Mouse (Mus musculus): ENCODE data around the gene BC028528. TPM values are rescaled to one million over a fixed set of nuclear protein-coding genes. Genes with fewer than 3 reads are reported as not detected.
"Not testable (repeated sequence)": the region's sequence is repeated elsewhere in the genome, so short reads cannot be mapped to it uniquely, and the experiment has no call there.

Gene BC028528
- polyA plus RNA-seq, 1 experiment from 2014 or later: 76.9 TPM

DNA sequence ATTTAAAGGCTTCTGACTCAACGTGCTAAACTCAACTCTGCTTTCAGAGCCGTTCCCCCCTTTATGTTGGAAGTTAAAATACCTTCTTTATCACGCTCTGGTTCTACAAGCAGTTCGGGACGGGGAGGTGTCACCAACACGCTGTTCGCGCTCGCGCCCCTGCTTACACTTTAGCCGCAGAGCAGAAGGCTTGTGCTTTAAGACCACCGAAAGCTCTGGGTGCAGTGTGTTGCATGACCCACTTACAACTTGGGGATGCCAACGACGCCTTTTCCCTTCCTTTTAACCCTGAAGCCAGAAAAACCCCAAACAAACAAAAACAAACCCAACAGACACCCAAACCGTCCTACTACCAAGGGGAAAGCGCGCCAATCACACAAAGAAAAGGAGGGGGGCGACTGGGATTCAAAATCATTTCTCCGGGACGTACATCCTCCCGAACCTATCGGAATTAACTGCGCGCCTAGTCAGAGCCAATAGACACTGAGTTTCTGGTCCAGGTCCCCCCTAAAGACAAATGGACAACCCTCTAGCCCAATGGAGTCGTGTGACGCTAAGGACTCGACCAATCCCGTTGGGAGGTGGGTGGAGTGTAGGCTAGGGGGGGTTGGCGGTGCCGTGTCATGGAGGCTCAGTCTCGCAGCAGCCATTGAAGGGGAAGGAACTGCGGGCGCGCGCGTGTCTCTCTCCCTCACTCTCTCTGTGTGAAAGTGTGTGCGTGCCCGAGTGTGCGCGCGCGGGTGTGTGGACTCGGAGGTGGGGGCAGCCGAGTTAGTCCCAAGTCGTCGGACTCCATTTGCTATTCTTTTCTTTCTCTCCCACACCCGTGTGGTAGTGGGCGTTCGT, 37.1 kb upstream of the BC028528 start, which contains the start of gene Anp32e:
Anp32e (plus strand) TSS at position 589 of the 846 bp plus-strand sequence.
- H3K36me3 ChIP-seq: peaks cover 6% of the 10 kb centered on the region
- H3K27me3 ChIP-seq: no peaks in the 10 kb centered on the region
- peak within 1 kb of the TSS; percentile 87 for H3K9ac ChIP-seq
- H3K9me3 ChIP-seq: no peaks in the 10 kb centered on the region
- H3K4me1 ChIP-seq: peaks cover 17% of the 10 kb centered on the region
- ATAC-seq (ENCODE audit: borderline replicate concordance, extremely low read depth, low FRiP score, low TSS enrichment): peak; percentile 100
- H3K4me3 ChIP-seq: peak within 1 kb of the TSS; percentile 74
- peak within 1 kb of the TSS; percentile 89 for H3K27ac ChIP-seq
- WGBS: under 1% methylated on average over 49 of the region's 49 CpGs
- H3K4me2 ChIP-seq: peak within 1 kb of the TSS; percentile 61

DNA sequence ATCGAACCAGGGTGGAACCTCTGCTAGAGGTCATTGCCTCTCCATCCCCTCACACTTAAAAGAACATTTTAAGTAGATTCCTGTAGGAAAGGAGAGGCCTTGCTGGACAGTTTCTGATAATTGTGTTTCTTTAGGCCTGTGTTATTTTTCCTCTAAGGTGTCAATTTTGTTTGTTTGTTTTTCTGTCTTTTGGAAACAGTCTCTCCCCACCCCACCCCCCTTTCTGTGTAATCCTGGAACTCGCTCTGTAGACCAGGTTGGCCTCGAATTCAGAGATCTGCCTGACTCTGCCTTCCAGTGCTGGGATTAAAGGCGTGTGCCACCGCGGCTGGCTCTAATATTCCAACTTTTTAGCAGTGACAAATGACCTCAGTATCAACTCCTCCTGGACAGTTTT, 36.5 kb upstream of the BC028528 start:
- 46% methylated on average over 6 of the region's 6 CpGs for WGBS
- Histone ChIP-seq H3K27ac (peak overlapping the region; percentile 66), H3K27me3 (no peaks in the 10 kb centered on the region), H3K9me3 (no peaks in the 10 kb centered on the region), H3K4me3 (peak overlapping the region; percentile 74), H3K4me1 (peaks cover 17% of the 10 kb centered on the region), H3K36me3 (peaks cover under 1% of the 10 kb centered on the region; the same call in 1 of the 2 replicates), H3K4me2 (peak overlapping the region; percentile 61), H3K9ac (peak overlapping the region; percentile 44)
- no peak for ATAC-seq (ENCODE audit: borderline replicate concordance, extremely low read depth, low FRiP score, low TSS enrichment)

DNA sequence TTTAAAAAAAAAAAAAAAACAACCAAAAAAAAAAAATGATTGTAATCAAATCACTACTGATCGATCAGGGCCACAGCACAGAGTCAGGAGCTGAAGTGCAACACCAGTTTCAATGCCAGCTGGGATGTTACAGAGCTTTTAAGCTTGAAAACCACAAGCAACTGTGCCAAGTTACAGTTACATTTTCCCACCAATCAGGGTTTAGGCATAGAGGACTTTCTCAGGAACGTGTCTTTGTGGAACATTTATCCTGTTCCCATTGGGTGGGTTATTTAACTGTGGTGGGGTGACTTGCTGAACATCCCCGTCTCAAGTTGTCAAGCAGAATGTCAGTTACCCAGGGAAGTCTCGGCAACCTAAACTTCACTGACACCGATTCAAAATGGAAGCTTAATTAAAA, 33.3 kb upstream of the BC028528 start:
- ATAC-seq (ENCODE audit: borderline replicate concordance, extremely low read depth, low FRiP score, low TSS enrichment): no peak
- no peaks in the 10 kb centered on the region for H3K27me3 ChIP-seq
- no peak overlapping the region for H3K9ac ChIP-seq
- no peaks in the 10 kb centered on the region for H3K9me3 ChIP-seq
- no peak overlapping the region for H3K4me3 ChIP-seq
- no peaks in the 10 kb centered on the region for H3K36me3 ChIP-seq
- no peak overlapping the region for H3K27ac ChIP-seq
- no peaks in the 10 kb centered on the region; the same call in 1 of the 2 replicates for H3K4me1 ChIP-seq
- 70% methylated on average over 5 of the region's 5 CpGs for WGBS
- H3K4me2 ChIP-seq: no peak overlapping the region

DNA sequence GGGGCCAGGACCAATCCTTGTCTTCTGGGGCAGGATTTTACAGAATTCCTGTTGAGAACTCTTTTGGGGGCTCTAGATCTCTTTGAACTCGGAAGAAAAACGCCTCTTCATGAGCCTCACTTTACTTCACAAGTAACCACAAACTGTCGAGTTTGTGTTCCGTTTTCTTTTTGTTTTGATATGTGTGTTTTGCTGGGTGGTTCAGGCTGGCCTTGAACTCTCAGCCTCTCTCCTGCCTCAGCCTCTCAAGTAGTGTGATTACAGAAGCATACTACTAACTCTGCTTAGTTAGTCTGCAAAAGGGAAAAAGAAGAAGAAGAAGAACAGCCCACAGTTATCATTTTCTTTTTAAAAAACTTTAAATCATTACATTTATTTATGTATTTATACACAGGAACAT, 32.4 kb upstream of the BC028528 start:
- no peak for ATAC-seq (ENCODE audit: borderline replicate concordance, extremely low read depth, low FRiP score, low TSS enrichment)
- H3K4me3 ChIP-seq: no peak overlapping the region
- H3K9me3 ChIP-seq: no peaks in the 10 kb centered on the region
- H3K27me3 ChIP-seq: no peaks in the 10 kb centered on the region
- no peak overlapping the region for H3K9ac ChIP-seq
- no peak overlapping the region for H3K27ac ChIP-seq
- no peaks in the 10 kb centered on the region for H3K36me3 ChIP-seq
- H3K4me2 ChIP-seq: no peak overlapping the region
- no peaks in the 10 kb centered on the region; the same call in 1 of the 2 replicates for H3K4me1 ChIP-seq
- WGBS: 52% methylated on average over 4 of the region's 4 CpGs

DNA sequence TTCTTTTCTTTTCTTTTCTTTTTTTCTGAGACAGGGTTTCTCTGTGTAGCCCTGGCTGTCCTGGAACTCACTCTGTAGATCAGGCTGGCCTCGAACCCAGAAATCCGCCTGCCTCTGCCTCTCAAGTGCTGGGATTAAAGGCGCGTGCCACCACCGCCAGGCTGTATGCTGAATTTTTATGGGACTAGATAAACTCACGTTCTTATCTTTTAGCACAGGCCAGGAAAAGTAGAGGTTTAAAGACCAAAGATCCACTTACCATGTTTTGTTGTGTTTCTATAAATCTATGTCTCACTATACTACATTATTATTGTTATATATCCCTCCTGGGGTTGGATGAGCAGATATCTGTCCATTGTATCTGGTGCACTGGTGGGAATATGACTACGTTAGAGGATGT, 31.6 kb upstream of the BC028528 start:
- not testable (repeated sequence) for H3K4me1 ChIP-seq; H3K4me3 ChIP-seq; H3K27ac ChIP-seq; H3K36me3 ChIP-seq; H3K27me3 ChIP-seq; H3K4me2 ChIP-seq; H3K9me3 ChIP-seq; H3K9ac ChIP-seq; ATAC-seq (ENCODE audit: borderline replicate concordance, extremely low read depth, low FRiP score, low TSS enrichment)
- WGBS: 83% methylated on average over 7 of the region's 7 CpGs

DNA sequence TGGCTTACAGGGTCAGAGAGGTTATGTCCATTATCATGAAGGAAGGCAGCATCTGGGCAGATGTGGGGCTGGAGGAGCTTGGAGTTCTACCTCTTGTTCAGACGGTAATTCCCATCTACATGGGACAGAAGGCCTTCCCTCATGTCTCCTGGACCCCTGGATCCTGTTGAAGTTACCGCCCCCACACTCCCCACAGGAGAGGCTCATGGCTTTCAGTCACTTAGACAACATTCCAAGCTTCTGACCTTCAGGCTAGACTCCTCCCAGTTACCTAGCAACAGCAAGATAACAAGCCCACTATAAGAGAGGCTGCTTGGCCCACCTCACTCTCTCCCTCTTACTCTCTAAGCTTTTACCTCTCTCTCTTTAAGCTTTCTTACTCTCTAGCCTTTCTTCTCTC, 28.7 kb upstream of the BC028528 start:
- H3K27ac ChIP-seq; H3K36me3 ChIP-seq; H3K9ac ChIP-seq; H3K4me1 ChIP-seq; H3K4me3 ChIP-seq; H3K27me3 ChIP-seq; H3K9me3 ChIP-seq; H3K4me2 ChIP-seq; ATAC-seq (ENCODE audit: borderline replicate concordance, extremely low read depth, low FRiP score, low TSS enrichment): not testable (repeated sequence)
- 47% methylated on average over 2 of the region's 2 CpGs for WGBS

DNA sequence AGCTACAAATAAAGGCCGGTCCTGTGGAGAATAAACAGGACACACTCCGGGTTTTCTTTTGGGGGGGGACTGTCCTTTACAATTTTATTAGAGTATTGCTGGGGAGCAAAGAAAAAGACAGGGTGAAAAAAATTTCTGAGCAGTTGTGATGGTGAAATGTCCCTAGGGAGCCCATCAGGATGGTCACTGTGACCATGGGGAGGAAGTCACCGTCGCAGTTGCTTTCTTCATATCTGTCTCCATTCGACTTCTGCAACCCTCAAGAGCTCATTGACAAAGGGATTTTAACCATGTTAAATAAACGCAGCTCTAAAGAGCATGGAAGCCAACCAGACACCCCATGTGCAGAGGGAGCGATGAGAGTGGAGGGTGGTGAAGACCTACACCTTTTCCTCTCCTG, 25.0 kb upstream of the BC028528 start:
- no peak for ATAC-seq (ENCODE audit: borderline replicate concordance, extremely low read depth, low FRiP score, low TSS enrichment)
- H3K4me1 ChIP-seq: no peaks in the 10 kb centered on the region
- H3K4me2 ChIP-seq: no peak overlapping the region
- H3K9ac ChIP-seq: no peak overlapping the region
- 68% methylated on average over 7 of the region's 7 CpGs for WGBS
- no peaks in the 10 kb centered on the region for H3K27me3 ChIP-seq
- H3K4me3 ChIP-seq: no peak overlapping the region
- H3K36me3 ChIP-seq: no peaks in the 10 kb centered on the region
- H3K27ac ChIP-seq: no peak overlapping the region
- no peaks in the 10 kb centered on the region for H3K9me3 ChIP-seq

DNA sequence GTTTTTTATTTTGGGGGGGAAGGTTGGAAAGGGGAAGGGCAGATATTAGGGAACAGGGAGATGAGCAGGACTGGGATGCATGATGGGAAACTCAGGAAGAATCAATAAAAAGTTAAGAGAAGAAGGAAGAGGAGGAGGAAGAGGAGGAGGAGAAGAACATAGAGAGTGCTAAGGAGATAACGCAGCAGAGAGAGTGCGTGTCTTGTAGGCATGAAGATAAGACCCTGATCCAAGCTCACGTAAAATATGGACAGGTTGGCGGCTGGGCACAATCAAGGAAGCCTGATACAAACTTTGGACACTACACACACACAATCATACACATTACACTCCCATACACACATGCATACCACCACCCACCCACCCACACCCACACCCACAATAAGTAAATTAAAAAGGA, 22.9 kb upstream of the BC028528 start:
- no peak overlapping the region for H3K4me3 ChIP-seq
- H3K27me3 ChIP-seq: no peaks in the 10 kb centered on the region
- H3K9ac ChIP-seq: no peak overlapping the region
- no peak for ATAC-seq (ENCODE audit: borderline replicate concordance, extremely low read depth, low FRiP score, low TSS enrichment)
- no peaks in the 10 kb centered on the region for H3K4me1 ChIP-seq
- no peaks in the 10 kb centered on the region for H3K9me3 ChIP-seq
- no peak overlapping the region for H3K27ac ChIP-seq
- H3K36me3 ChIP-seq: no peaks in the 10 kb centered on the region
- no peak overlapping the region for H3K4me2 ChIP-seq
- WGBS: 78% methylated on average over 4 of the region's 4 CpGs

DNA sequence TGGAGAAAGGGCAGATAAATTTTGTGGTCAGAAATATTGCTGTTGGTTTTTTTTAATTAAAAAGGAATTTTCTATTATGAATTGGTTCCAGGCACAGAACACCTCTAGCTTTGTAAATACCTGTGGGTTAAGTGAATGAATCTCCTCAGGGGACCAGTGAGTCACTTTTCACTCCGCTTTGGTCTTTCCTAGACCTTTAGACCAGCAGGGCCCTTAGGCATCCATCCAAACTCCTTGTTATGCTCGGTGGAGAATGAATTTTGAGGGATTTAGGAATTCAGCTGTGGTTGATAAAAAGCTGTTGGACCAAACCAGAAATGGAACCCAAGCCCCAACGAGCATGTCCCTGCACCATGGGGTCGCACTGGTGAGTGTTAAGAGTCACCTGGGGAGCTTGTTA, 15.8 kb upstream of the BC028528 start:
- no peak for ATAC-seq (ENCODE audit: borderline replicate concordance, extremely low read depth, low FRiP score, low TSS enrichment)
- 40% methylated on average over 4 of the region's 4 CpGs for WGBS

DNA sequence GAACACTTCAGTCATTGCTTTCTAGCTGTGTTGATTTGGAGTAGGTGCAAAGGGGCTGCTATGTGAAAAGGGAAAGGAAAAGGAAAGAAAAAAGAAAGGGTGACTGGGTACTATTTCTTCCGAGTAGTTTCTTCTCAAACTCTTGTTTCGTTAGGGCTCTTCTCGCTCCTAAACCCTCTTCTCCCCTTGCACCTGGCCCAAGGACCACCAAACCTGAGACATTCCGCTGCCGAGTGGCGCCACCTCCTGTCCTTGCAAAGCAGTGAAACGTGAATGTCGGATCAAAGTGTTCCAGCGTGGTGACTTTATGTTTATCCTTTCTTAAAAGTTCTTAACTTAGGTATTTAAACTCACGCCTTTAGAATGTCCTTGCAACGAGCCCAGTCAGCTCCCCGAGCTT, 15.1 kb upstream of the BC028528 start:
- peak overlapping the region; percentile 33 for H3K4me3 ChIP-seq
- no peak overlapping the region; the same call in 1 of the 2 replicates for H3K9ac ChIP-seq
- H3K27ac ChIP-seq: no peak overlapping the region
- H3K4me1 ChIP-seq: peaks cover 41% of the 10 kb centered on the region
- no peak for ATAC-seq (ENCODE audit: borderline replicate concordance, extremely low read depth, low FRiP score, low TSS enrichment)
- no peaks in the 10 kb centered on the region for H3K9me3 ChIP-seq
- peak overlapping the region; percentile 66 for H3K4me2 ChIP-seq
- under 1% methylated on average over 12 of the region's 12 CpGs for WGBS
- H3K36me3 ChIP-seq: no peaks in the 10 kb centered on the region
- peaks cover 20% of the 10 kb centered on the region for H3K27me3 ChIP-seq

More for the DNA sequence above, 15.8 kb upstream of the BC028528 start:
- Histone ChIP-seq H3K9me3 (no peaks in the 10 kb centered on the region), H3K36me3 (no peaks in the 10 kb centered on the region), H3K27me3 (peaks cover 20% of the 10 kb centered on the region), H3K27ac (no peak overlapping the region), H3K4me2 (no peak overlapping the region; the same call in 1 of the 2 replicates), H3K4me1 (peaks cover 38% of the 10 kb centered on the region), H3K9ac (no peak overlapping the region), H3K4me3 (no peak overlapping the region)

DNA sequence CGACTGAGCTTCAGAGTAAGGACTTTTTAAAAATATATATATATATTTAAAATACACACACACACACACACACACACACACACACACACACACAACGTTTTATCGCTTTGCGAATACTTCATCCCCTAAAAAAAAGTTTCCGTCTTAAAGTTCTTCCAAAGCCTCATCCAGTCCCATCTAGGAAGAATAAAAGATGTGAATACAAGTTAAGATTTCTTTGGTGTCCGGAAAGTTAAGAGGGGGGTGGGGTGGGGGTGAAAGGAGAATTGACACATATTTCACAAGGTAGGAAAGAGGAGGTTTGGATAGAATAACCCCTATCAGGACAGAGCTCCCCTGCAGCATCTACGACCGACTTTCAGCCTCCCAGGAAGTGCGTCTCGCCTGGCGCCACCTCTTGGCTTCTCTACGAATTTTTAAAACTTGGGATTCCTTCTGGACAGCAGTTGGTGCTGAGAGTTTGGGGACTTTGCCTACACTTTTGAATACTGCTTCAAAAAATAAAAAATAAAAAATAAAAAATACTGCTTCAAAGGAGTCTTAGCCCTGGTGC, 14.2 kb upstream of the BC028528 start:
- Histone ChIP-seq H3K4me3 (peak overlapping the region; percentile 33), H3K27me3 (peaks cover 20% of the 10 kb centered on the region), H3K9ac (no peak overlapping the region; the same call in 1 of the 2 replicates), H3K9me3 (no peaks in the 10 kb centered on the region), H3K36me3 (no peaks in the 10 kb centered on the region), H3K4me1 (peaks cover 42% of the 10 kb centered on the region), H3K4me2 (peak overlapping the region; percentile 66), H3K27ac (0 out of 2 replicates have a peak overlapping the region, but pooled peaks have one; percentile 53)
- under 1% methylated on average over 12 of the region's 12 CpGs for WGBS
- no peak for ATAC-seq (ENCODE audit: borderline replicate concordance, extremely low read depth, low FRiP score, low TSS enrichment)
